Mouse (Mus musculus) embryonic facial prominence, embryonic 10.5 days (tissue): Measurements from ENCODE around the gene Bcar3. TPM values are rescaled to one million over a fixed set of nuclear protein-coding genes. Genes with fewer than 3 reads are reported as not detected.
"Not testable (repeated sequence)": the region's sequence is repeated elsewhere in the genome, so short reads cannot be mapped to it uniquely, and the experiment has no call there.

Source experiments
- DNase-seq: peaks from one replicate; pipeline ENCODE4 v3.0.0-alpha.2; 2017; ENCODE audit warnings: low spot score
- H3K27ac ChIP-seq: fragments of 300-500 bp; sonication (generic); replicated peaks from 2 replicates; pipeline ENCODE4 v1.5.1; 2016; ENCODE audit warnings: mild to moderate bottlenecking
- H3K27me3 ChIP-seq: fragments of 300-500 bp; sonication (generic); replicated peaks from 2 replicates; pipeline ENCODE4 v1.6.1; 2016; ENCODE audit warnings: low read depth, mild to moderate bottlenecking; ENCODE audit not compliant: poor library complexity, severe bottlenecking
- H3K36me3 ChIP-seq: fragments of 300-500 bp; sonication (generic); replicated peaks from 2 replicates; pipeline ENCODE4 v1.6.1; 2016; ENCODE audit warnings: mild to moderate bottlenecking, moderate library complexity
- H3K4me1 ChIP-seq: fragments of 300-500 bp; sonication (generic); 2 replicates; pipeline ENCODE4 v1.6.1; 2016
- H3K4me3 ChIP-seq: fragments of 300-500 bp; sonication (generic); 2 replicates; pipeline ENCODE4 v1.5.1; 2016; ENCODE audit warnings: mild to moderate bottlenecking, moderate library complexity
- H3K9me3 ChIP-seq: fragments of 300-500 bp; sonication (generic); 2 replicates; pipeline ENCODE4 v1.6.1; 2016; ENCODE audit warnings: mild to moderate bottlenecking
- WGBS: fragments of 180-500 bp; shearing (Covaris S2); methylation state at CpG from one replicate; pipeline ENCODE4 v1.1.7; 2016; 5-methylcytosine and 5-hydroxymethylcytosine counted together
- polyA plus RNA-seq: library from polyadenylated mRNA; unstranded; fragments of >200 nt; fragmentation: Nextera tagmentation; extraction: Ambion mirVana; gene quantifications from 2 replicates; pipeline ENCODE4 v1.2.1, GENCODE M21; 2016

Gene Bcar3
- polyA plus RNA-seq, 1 experiment from 2014 or later: 10.1 TPM

GRCm38 (mm10) chr3:122273407-122274240, 20.3 kb upstream of the Bcar3 start:
- H3K27me3 ChIP-seq: no peaks in the 10 kb centered on the region
- H3K4me1 ChIP-seq: peaks cover 33% of the 10 kb centered on the region
- peaks cover 36% of the 10 kb centered on the region for H3K36me3 ChIP-seq
- H3K27ac ChIP-seq: peak overlapping the region; percentile 92
- H3K4me3 ChIP-seq: peak overlapping the region; percentile 90
- no peaks in the 10 kb centered on the region for H3K9me3 ChIP-seq
- WGBS: 11% methylated on average over 20 of the region's 20 CpGs
- peak; percentile 10 for DNase-seq

DNA sequence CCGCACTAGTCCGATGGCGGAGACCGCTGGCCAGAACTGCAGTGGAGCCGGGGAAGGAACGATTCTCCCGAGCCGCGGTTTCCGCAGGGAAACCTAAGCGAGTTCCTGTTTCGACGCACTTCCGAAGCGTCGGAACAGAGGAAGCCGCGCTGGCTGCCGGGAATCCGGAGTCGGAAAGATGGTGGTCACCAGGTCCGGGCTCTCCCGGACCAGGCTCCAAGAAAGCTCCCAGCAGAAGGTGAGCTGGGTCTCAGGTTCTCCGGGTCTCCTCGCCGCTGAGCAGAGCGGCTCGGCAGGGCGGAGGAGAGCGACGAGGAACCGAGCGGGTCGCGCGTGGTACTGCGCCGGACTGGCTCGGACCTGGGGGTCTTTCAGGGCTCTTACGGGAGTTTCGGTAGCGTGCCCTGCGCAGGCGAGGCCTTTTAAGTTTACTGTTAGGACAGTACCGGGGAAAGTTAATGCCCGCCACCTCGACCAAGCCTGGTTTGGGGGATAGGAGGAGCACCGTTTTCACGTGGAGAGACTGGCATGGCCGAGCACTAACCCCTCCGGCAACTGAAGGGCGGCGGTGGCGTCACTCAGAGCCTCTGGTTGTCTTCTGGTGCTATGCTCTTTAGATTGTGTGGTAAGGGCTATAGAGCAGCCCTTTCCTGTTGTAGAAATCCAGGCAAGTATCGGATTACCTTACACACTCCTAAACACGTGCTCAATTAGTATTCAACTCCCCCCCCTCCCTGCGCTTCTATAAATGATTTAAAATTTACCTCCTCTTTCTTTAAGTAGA, 19.5 kb upstream of the Bcar3 start, which contains the start of gene Dnttip2:
Dnttip2 (plus strand) TSS at position 148 of the 784 bp plus-strand sequence.
- Histone ChIP-seq H3K27me3 (no peaks in the 10 kb centered on the region), H3K27ac (peak within 1 kb of the TSS; percentile 92), H3K9me3 (no peaks in the 10 kb centered on the region), H3K4me3 (peak within 1 kb of the TSS; percentile 90), H3K36me3 (peaks cover 44% of the 10 kb centered on the region), H3K4me1 (peaks cover 33% of the 10 kb centered on the region)
- under 1% methylated on average over 57 of the region's 57 CpGs for WGBS
- DNase-seq: peak; percentile 95

DNA sequence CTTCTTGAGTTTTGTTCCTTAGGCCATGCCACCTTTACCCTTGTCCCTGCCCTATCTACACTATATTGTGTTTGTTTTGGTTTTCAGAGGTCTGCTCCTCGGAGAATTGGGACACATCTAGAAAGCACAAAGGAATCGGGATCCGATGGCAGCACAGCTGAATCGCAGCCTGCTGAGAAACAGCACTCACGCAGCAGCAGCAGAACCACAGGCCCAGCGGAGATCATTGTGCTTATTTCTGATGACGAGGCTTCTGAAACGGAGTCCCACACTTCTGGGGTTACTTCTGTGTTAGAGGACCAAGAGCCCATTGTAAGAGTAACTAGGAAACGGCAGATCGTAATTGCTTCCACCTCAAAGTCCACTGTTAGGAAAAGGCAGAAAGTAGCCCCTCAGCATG, 18.8 kb upstream of the Bcar3 start:
- Histone ChIP-seq H3K4me1 (peaks cover 33% of the 10 kb centered on the region), H3K27me3 (no peaks in the 10 kb centered on the region), H3K36me3 (peaks cover 50% of the 10 kb centered on the region), H3K9me3 (no peaks in the 10 kb centered on the region), H3K27ac (no peak overlapping the region), H3K4me3 (peak overlapping the region; percentile 90)
- WGBS: 73% methylated on average over 10 of the region's 10 CpGs
- no peak for DNase-seq

DNA sequence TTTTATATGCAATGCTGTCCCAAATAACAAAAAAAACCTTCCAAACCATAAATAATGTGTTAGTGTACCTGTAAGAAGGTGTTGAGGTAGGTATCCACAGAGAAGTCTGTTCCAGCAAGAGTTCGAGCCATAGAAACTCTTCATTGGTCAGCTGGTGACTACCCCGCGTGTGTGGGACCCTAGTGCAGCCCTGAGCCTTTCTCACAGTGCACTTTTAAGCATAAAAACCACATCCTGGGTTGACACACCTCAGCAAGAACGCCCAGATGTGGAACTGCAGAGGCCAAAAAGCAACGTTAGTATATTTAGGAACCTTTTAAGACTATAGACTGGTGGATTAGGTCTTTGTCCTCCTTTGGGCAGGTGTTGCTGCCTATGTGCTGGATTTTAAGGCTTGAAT, 6.7 kb upstream of the Bcar3 start:
- H3K4me1 ChIP-seq: peaks cover 6% of the 10 kb centered on the region
- no peak overlapping the region for H3K4me3 ChIP-seq
- H3K36me3 ChIP-seq: peaks cover 38% of the 10 kb centered on the region
- H3K9me3 ChIP-seq: no peaks in the 10 kb centered on the region
- H3K27ac ChIP-seq: no peak overlapping the region
- no peak for DNase-seq
- no peaks in the 10 kb centered on the region for H3K27me3 ChIP-seq
- 79% methylated on average over 5 of the region's 5 CpGs for WGBS

DNA sequence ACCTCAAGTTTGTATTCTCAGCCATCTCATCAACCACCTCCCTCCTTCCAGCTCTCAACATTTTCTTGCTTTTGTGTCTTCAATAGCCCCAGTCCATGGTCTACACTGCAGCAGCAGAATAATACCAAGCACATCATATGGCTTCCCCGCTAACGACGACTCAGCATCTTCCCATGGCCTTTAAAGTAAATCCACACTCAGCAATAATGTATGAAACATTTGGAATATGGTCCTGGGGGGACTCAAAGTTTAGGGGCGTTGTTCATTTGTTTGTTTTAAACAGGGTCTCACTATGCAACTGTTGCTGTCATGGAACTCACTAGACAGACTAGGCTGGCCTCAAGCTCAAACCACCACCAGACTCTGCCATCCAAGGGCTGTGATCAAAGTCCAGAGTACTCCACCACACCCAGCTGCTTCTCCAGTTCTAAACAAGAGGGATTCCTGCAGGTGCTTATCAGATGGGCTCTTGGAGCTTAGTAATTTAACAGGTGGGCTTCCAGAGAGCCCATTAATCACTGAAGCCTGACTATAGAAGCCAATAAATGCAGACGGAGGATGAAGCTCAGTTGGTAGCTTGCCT, 5.2 kb upstream of the Bcar3 start:
- no peaks in the 10 kb centered on the region for H3K9me3 ChIP-seq
- peaks cover 11% of the 10 kb centered on the region for H3K4me1 ChIP-seq
- DNase-seq: no peak
- 87% methylated on average over 5 of the region's 5 CpGs for WGBS
- H3K27ac ChIP-seq: no peak overlapping the region
- H3K36me3 ChIP-seq: peaks cover 23% of the 10 kb centered on the region
- no peaks in the 10 kb centered on the region for H3K27me3 ChIP-seq
- no peak overlapping the region for H3K4me3 ChIP-seq

- H3K27me3 ChIP-seq, H3K9me3 ChIP-seq, DNase-seq, H3K4me3 ChIP-seq, H3K27ac ChIP-seq: not testable (repeated sequence)
- H3K36me3 ChIP-seq: peaks cover 17% of the 10 kb centered on the region
- WGBS: 63% methylated on average over 4 of the region's 4 CpGs
- peaks cover 16% of the 10 kb centered on the region for H3K4me1 ChIP-seq
Observed at GRCm38 (mm10) chr3:122289344-122289743, 4.6 kb upstream of the Bcar3 start.

DNA sequence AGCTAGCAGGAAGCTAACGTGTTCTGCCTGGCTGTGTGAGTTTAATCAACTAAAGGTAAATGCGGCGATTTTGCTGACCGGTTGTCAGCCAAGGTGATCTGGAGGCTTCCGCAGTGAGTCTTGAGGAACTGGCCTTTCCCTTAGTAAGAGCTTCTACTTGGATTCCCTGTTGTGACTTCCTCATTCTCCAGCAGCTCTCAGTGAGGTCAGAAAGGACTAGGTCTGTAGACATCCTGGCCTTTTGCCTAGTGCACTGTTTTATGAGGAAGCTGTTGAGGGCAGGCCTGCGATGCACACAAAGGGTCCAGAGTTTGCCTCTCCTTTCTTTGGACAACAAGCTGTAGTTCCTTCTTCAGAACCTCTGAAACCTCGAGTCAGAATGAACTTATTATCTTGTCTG, 3.2 kb upstream of the Bcar3 start:
- H3K4me3 ChIP-seq: no peak overlapping the region
- WGBS: 86% methylated on average over 7 of the region's 7 CpGs
- no peak for DNase-seq
- peaks cover 3% of the 10 kb centered on the region for H3K36me3 ChIP-seq
- peaks cover 29% of the 10 kb centered on the region for H3K4me1 ChIP-seq
- H3K27ac ChIP-seq: no peak overlapping the region
- no peaks in the 10 kb centered on the region for H3K27me3 ChIP-seq
- H3K9me3 ChIP-seq: no peaks in the 10 kb centered on the region

DNA sequence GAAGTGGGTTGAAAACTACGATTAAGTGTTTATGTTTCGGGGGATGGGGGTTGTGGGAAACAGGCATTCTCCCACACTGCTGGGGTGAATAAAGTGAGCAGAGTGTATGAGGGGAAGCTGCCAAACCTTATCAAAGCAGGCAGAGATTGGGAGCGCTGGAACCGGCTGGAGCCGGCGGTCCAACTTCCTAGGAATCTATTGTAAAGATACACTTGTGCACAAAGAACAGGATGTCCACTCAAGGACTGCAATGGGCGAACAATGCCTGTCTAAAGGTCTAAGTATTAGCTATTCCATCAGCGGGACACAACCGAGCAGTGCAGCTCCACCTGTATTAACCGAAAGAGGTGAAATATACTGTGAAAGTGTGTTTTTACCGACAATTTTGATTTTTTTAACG, 2.1 kb upstream of the Bcar3 start:
- peak; percentile 18 for DNase-seq
- H3K4me1 ChIP-seq: peaks cover 40% of the 10 kb centered on the region
- no peaks in the 10 kb centered on the region for H3K27me3 ChIP-seq
- no peaks in the 10 kb centered on the region for H3K36me3 ChIP-seq
- no peaks in the 10 kb centered on the region for H3K9me3 ChIP-seq
- WGBS: 55% methylated on average over 12 of the region's 12 CpGs
- H3K4me3 ChIP-seq: peak overlapping the region; percentile 89; the same call in 1 of the 2 replicates
- no peak overlapping the region for H3K27ac ChIP-seq

DNA sequence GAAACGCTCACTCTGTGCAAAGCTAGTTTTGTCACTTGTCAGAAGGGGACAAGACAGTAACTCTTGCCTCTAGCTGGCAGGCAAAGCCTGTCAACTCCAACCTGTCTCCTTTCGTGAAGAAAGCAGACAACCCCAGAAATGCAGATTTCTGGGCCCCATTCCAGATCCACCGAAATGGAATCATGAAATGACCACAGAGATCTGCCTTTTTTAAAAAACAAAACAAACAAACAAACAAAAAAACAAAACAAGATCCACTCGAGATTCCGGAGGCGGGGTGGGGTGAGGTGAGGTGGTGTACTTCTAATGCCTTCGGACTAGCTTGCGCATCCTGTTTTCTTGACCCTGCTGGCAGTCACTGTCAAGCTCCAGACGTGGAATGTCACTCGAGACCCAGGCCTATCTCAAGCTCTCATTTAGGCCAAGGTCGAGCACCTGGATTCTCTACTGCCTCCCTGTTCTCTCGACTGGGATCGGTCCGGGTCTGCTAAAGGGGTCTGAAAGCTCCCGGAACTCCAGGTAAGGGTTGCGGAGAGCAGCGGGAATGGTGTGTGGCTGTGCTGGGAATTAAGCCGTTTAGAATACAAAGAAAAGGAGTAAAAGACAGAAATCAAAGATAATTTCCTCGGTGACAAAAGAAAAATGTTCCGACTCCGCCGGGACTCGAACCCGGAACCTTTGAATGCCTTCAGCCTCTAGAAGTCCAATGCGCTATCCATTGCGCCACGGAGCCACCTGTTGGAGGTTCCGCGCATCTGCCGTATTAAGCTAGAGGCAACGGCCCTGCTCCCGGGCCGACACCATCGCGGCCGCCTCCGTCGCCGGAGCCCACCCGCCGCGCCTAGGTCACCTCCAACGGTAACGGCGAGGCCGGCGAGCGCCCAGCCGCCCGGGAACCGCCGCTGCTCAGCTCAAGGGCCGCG, 1.4 kb upstream of the Bcar3 start:
- Histone ChIP-seq H3K9me3 (no peaks in the 10 kb centered on the region), H3K4me3 (peak overlapping the region; percentile 89), H3K27ac (peak overlapping the region; percentile 98), H3K4me1 (peaks cover 47% of the 10 kb centered on the region), H3K36me3 (no peaks in the 10 kb centered on the region), H3K27me3 (no peaks in the 10 kb centered on the region)
- WGBS: 7% methylated on average over 54 of the region's 54 CpGs
- peak; percentile 94 for DNase-seq

- H3K9me3 ChIP-seq: no peaks in the 10 kb centered on the region
- no peaks in the 10 kb centered on the region for H3K36me3 ChIP-seq
- H3K27me3 ChIP-seq: no peaks in the 10 kb centered on the region
- H3K4me1 ChIP-seq: peaks cover 48% of the 10 kb centered on the region
- no peak for DNase-seq
- WGBS: under 1% methylated on average over 105 of the region's 105 CpGs
- peak overlapping the region; percentile 98 for H3K27ac ChIP-seq
- peak overlapping the region; percentile 89 for H3K4me3 ChIP-seq
Observed at GRCm38 (mm10) chr3:122293223-122293953, 548 bp upstream of the Bcar3 start.

DNA sequence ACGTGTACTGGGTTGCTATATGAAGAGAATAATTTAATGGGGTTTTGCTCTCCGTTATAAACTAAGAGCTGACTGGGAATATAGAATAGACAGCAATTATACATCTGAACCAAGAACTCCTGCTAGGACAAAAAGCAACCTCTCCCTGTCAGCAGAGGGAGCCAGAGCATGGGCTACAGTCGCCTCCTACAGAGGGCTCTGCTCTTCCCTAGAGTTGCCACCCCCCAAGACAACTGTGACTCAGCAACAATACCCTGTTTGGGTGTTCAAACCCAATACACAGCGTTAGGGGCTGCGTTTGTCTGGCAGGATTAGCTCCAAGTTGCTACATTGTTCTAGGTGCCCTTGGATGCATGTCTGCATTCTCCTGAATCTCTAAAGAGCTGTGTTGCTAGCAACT, 1.6 kb downstream of the Bcar3 start:
- no peaks in the 10 kb centered on the region for H3K36me3 ChIP-seq
- H3K9me3 ChIP-seq: no peaks in the 10 kb centered on the region
- no peak overlapping the region; the same call in 1 of the 2 replicates for H3K27ac ChIP-seq
- no peak overlapping the region for H3K4me3 ChIP-seq
- H3K27me3 ChIP-seq: 0 out of 2 replicates have a peak, but pooled peaks cover 3% of the 10 kb centered on the region
- peak; percentile 76 for DNase-seq
- WGBS: 8% methylated on average over 5 of the region's 5 CpGs
- peaks cover 59% of the 10 kb centered on the region for H3K4me1 ChIP-seq
